Mouse (Mus musculus) heart, embryonic 10.5 days (tissue): ENCODE measurements around the gene Sox6. TPM values are rescaled to one million over a fixed set of nuclear protein-coding genes. Genes with fewer than 3 reads are reported as not detected.

ENCODE experiments used
- DNase-seq: peaks from one replicate; pipeline ENCODE4 v3.0.0-alpha.2; 2017; ENCODE audit warnings: low spot score
- H3K27ac ChIP-seq: fragments of 300-500 bp; sonication (generic); 2 replicates; pipeline ENCODE4 v1.5.1; 2016; ENCODE audit warnings: mild to moderate bottlenecking
- H3K27me3 ChIP-seq: fragments of 300-500 bp; sonication (generic); 2 replicates; pipeline ENCODE4 v1.6.1; 2016; ENCODE audit warnings: mild to moderate bottlenecking; ENCODE audit not compliant: poor library complexity, insufficient read depth, severe bottlenecking
- H3K36me3 ChIP-seq: fragments of 300-500 bp; sonication (generic); 2 replicates; pipeline ENCODE4 v1.6.1; 2016; ENCODE audit warnings: mild to moderate bottlenecking, moderate library complexity
- H3K4me1 ChIP-seq: fragments of 300-500 bp; sonication (generic); 2 replicates; pipeline ENCODE4 v1.6.1; 2016; ENCODE audit warnings: mild to moderate bottlenecking
- H3K4me3 ChIP-seq: fragments of 300-500 bp; sonication (generic); 2 replicates; pipeline ENCODE4 v1.5.1; 2016; ENCODE audit warnings: mild to moderate bottlenecking, moderate library complexity
- H3K9me3 ChIP-seq: fragments of 300-500 bp; sonication (generic); 2 replicates; pipeline ENCODE4 v1.6.1; 2016; ENCODE audit warnings: mild to moderate bottlenecking, moderate library complexity
- WGBS: fragments of 180-500 bp; shearing (Covaris S2); methylation state at CpG from one replicate; pipeline ENCODE4 v1.1.7; 2016; 5-methylcytosine and 5-hydroxymethylcytosine counted together
- polyA plus RNA-seq: library from polyadenylated mRNA; unstranded; fragments of >200 nt; fragmentation: Nextera tagmentation; extraction: Ambion mirVana; gene quantifications from 2 replicates; pipeline ENCODE4 v1.2.1, GENCODE M21; 2016

Gene Sox6
- polyA plus RNA-seq, 1 experiment from 2014 or later: 30.9 TPM

DNA sequence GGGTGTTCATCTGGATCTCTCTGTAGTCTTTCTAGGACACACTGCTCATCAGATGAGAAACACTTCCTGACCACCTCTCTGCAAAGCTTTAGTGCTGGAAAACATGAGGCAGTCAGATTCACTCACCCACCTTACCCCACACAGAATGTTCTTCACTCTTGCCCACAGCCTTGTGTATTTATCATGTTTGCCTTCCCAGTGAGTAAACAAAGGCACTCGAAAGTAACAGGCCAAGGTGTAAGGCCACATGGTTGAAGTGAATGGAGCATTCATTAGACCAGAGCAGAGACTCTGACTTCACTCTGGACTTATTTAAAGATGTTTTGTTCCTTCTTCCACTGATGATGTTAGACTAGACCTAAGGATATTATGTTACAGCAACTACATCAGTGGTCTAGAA is 506.7 kb downstream of the Sox6 start:
- Histone ChIP-seq H3K27me3 (no peaks in the 10 kb centered on the region), H3K4me3 (no peak overlapping the region), H3K9me3 (no peaks in the 10 kb centered on the region), H3K4me1 (no peaks in the 10 kb centered on the region), H3K27ac (no peak overlapping the region), H3K36me3 (no peaks in the 10 kb centered on the region)
- no peak for DNase-seq
- WGBS: 50% methylated on average over 1 of the region's 1 CpGs

DNA sequence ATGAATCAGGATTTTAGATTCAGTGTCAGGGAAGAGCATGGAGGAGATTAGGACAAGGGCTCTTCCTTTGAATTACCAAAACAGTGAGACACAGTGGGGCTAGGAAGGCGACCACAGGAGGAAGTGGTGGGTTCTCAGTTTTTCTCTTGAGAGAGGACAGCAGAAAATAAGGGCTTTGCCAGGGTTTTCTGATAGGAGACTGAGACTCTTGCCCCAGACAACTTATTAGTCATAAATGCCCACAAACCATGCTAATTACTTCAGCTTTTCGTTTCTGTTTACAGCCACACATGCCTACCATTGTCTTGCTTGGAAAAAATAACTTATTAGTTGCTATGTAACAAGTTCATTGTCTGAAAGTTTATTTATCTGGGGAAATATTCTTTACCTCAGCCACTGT is 507.4 kb downstream of the Sox6 start:
- Histone ChIP-seq H3K9me3 (no peaks in the 10 kb centered on the region), H3K27ac (no peak overlapping the region), H3K4me3 (no peak overlapping the region), H3K27me3 (no peaks in the 10 kb centered on the region), H3K4me1 (peaks cover 5% of the 10 kb centered on the region; the same call in 1 of the 2 replicates), H3K36me3 (no peaks in the 10 kb centered on the region)
- no peak for DNase-seq
- 65% methylated on average over 2 of the region's 2 CpGs for WGBS

DNA sequence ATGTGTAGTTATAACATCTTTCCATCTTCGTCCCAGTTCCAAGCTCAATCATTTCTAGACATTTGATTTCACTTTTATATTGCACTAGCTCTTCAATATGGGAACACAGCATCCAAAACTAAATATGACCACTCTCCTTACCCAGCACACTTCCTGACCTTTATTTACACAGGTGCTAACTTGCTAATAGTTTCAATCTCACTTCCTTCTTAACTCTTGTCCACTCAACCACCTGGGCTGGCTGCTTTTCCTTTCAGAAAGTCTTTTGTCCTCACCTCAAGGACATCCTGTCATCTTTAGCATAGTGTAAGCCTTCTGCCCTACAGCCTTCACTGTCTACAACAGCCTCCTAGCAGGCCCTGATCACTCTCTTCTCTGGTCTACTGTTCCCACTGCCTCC is 520.9 kb downstream of the Sox6 start:
- WGBS: 84% methylated on average over 1 of the region's 1 CpGs
- DNase-seq: no peak
- H3K36me3 ChIP-seq: no peaks in the 10 kb centered on the region
- no peak overlapping the region for H3K4me3 ChIP-seq
- H3K9me3 ChIP-seq: no peaks in the 10 kb centered on the region
- no peak overlapping the region for H3K27ac ChIP-seq
- no peaks in the 10 kb centered on the region for H3K27me3 ChIP-seq
- no peaks in the 10 kb centered on the region for H3K4me1 ChIP-seq

DNA sequence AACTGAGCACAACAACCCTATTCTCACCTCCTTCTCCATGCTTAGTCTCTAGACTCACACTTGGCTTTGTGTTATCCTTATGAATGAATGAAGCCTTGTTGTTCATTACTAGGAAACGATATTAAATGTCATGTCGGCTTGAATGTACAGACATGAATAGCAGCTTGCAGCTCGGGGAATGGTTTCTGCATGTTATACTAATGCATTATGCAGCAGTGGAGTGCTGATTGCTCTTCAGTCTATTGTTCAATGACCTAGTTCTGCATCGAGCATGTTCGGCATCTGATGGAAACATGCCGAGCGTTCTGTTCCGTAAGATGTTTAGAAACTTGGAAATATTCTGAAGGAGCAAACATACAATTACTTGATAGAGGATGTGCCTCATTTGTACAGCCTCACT is 524.9 kb downstream of the Sox6 start:
- no peak for DNase-seq
- no peaks in the 10 kb centered on the region for H3K36me3 ChIP-seq
- no peaks in the 10 kb centered on the region for H3K9me3 ChIP-seq
- H3K4me3 ChIP-seq: no peak overlapping the region
- H3K27ac ChIP-seq: no peak overlapping the region
- peaks cover 14% of the 10 kb centered on the region for H3K4me1 ChIP-seq
- WGBS: 94% methylated on average over 8 of the region's 8 CpGs
- no peaks in the 10 kb centered on the region for H3K27me3 ChIP-seq

DNA sequence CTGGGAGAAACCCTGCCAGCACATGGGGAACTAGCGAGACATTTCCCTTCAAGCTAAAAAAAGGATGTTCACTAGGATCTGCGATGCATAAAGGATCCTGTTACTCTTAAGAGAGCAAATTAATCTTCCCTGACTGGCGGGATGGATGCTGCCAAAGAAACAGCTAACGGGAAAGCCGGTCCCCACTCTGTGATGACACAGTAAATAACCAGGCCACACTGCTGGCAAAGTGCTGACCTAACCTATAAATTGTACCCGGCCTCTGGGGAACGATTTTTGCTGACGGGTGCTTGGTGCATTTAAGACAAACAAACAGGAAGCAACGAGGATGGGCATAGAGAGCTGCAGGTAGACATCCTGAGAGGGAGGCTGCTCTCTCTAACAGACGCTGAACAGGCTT is 526.8 kb downstream of the Sox6 start:
- 61% methylated on average over 10 of the region's 10 CpGs for WGBS
- H3K4me1 ChIP-seq: peaks cover 24% of the 10 kb centered on the region
- no peak overlapping the region for H3K27ac ChIP-seq
- no peaks in the 10 kb centered on the region for H3K9me3 ChIP-seq
- DNase-seq: no peak
- H3K4me3 ChIP-seq: no peak overlapping the region
- H3K27me3 ChIP-seq: no peaks in the 10 kb centered on the region
- no peaks in the 10 kb centered on the region for H3K36me3 ChIP-seq

DNA sequence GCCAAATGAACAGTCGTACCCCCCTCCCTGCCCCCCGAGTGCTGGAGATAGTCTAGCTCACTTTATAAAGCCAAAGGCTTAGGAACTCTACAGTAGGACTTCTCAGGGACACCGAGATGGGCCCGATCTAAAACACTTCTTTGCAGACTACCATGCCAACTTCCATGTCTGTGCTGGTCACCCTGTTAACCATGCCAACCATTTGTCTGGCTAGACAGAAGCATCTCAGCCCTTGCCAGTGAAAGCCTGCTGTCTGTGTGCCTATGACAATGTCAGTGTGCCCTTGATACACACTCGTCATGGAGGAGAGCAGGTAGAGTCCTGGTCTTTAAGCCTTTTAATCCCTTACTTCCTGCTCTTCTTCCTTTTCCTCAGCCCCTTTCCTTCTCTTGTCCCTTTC is 527.5 kb downstream of the Sox6 start:
- Histone ChIP-seq H3K27me3 (no peaks in the 10 kb centered on the region), H3K4me3 (no peak overlapping the region), H3K9me3 (no peaks in the 10 kb centered on the region), H3K4me1 (peaks cover 24% of the 10 kb centered on the region), H3K36me3 (no peaks in the 10 kb centered on the region), H3K27ac (0 out of 2 replicates have a peak overlapping the region, but pooled peaks have one; percentile 16)
- no peak for DNase-seq
- 78% methylated on average over 5 of the region's 5 CpGs for WGBS

DNA sequence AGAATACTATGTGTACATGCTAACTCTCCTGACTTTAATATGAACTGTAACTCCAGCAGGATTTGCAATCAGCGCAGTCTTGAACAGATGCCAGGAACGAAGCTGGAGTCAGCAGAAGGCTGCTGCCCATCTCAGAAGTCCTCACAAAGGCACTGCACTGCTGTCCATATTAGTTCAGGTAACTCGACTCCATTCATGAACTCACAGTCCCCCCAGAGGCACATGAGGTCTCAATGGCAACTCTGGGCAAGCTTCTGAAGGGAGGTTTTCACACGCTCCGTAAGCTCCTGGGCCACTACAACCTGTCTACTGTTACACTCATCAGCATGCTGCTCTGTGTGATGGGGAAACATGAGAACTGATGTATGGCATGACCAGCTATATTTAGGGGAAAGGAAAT is 528.6 kb downstream of the Sox6 start:
- H3K4me1 ChIP-seq: peaks cover 24% of the 10 kb centered on the region
- H3K27ac ChIP-seq: no peak overlapping the region
- 65% methylated on average over 5 of the region's 5 CpGs for WGBS
- DNase-seq: no peak
- no peak overlapping the region for H3K4me3 ChIP-seq
- no peaks in the 10 kb centered on the region for H3K9me3 ChIP-seq
- H3K36me3 ChIP-seq: no peaks in the 10 kb centered on the region
- no peaks in the 10 kb centered on the region for H3K27me3 ChIP-seq

DNA sequence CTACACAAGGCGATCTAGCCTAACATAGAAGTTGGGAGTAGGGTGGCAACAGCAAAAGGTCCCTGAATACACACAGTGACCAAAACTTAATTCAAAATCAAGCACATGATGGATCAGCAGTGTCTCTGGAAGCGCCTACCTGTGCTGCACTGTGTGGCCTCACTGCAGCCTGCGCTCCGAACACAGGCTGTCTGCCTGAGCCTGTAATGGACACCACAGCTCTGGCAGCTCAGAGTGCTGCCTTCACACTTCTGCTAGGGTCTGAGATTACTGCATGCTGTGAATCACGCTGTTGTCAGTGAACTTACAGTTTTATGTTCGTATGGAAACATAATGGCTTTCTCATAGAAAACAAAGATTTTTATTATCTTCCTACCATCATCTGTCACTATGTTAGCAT is 532.2 kb downstream of the Sox6 start:
- no peaks in the 10 kb centered on the region for H3K36me3 ChIP-seq
- H3K9me3 ChIP-seq: no peaks in the 10 kb centered on the region
- no peak overlapping the region for H3K4me3 ChIP-seq
- H3K4me1 ChIP-seq: peaks cover 20% of the 10 kb centered on the region
- WGBS: 72% methylated on average over 6 of the region's 6 CpGs
- no peak overlapping the region for H3K27ac ChIP-seq
- no peak for DNase-seq
- H3K27me3 ChIP-seq: no peaks in the 10 kb centered on the region

DNA sequence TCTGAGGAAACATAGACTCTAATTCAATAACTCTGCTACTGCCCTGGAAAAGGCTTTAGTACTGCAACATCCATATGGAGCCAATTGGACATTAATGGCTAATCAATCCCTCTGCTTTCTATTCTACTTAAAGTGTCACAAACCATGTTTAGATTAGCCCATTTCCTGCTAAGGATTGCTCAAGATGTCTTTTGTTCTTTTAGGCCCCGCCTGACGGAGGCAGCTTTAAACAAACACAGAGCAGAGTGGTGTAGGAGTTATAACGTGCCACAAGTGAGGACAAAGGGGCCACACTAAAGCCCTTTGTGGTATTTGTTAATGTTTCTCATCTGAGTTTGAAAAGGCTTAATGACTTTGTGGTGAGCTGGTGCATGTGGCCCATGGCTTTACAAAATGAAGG is 537.1 kb downstream of the Sox6 start:
- Histone ChIP-seq H3K9me3 (no peaks in the 10 kb centered on the region), H3K27me3 (no peaks in the 10 kb centered on the region), H3K4me3 (no peak overlapping the region), H3K36me3 (no peaks in the 10 kb centered on the region), H3K4me1 (no peaks in the 10 kb centered on the region), H3K27ac (0 out of 2 replicates have a peak overlapping the region, but pooled peaks have one; percentile 59)
- 31% methylated on average over 3 of the region's 3 CpGs for WGBS
- DNase-seq: no peak

DNA sequence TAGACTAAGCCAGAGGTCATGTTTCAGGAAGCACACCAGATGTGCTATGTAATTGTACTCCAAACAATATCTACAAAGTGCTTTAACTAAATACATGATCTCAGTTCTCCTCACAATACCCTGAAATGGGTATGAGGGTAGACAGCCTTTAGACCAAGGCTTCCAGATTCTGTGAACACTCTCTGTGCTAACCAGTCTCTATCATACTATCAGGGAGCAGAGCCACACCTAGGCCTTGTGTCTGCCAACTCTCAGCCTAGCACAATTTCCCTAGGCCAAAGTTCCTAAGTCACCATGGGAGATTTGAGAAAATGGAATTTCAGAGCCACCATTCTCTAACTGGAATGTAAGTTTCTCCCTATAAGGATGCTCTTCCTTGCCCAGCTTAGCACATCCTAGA is 537.8 kb downstream of the Sox6 start:
- no peak overlapping the region for H3K4me3 ChIP-seq
- no peaks in the 10 kb centered on the region for H3K27me3 ChIP-seq
- H3K4me1 ChIP-seq: no peaks in the 10 kb centered on the region
- H3K9me3 ChIP-seq: no peaks in the 10 kb centered on the region
- DNase-seq: no peak
- H3K36me3 ChIP-seq: no peaks in the 10 kb centered on the region
- no peak overlapping the region for H3K27ac ChIP-seq

DNA sequence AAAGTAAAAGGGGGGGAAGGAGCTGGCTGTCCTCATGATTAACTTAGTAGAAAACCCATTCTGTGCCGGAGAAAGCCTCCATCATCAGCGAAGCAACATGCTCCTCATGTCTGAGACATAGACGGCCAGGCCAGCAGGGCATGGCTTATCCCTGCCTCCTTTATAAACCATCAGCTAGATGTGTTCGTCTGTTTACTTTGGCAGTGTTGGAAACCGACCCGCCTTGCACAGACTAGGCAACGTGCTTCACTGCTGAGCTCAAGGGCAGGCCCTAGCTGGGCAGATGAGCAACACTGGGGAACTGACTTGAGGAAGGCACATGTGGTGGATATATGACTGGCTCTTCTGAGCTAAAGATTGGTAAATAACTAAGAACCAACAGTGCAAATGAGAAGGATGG is 538.4 kb downstream of the Sox6 start:
- H3K27ac ChIP-seq: no peak overlapping the region; the same call in 1 of the 2 replicates
- H3K36me3 ChIP-seq: no peaks in the 10 kb centered on the region
- no peak for DNase-seq
- H3K9me3 ChIP-seq: no peaks in the 10 kb centered on the region
- no peak overlapping the region for H3K4me3 ChIP-seq
- WGBS: 49% methylated on average over 7 of the region's 7 CpGs
- no peaks in the 10 kb centered on the region for H3K27me3 ChIP-seq
- H3K4me1 ChIP-seq: no peaks in the 10 kb centered on the region

DNA sequence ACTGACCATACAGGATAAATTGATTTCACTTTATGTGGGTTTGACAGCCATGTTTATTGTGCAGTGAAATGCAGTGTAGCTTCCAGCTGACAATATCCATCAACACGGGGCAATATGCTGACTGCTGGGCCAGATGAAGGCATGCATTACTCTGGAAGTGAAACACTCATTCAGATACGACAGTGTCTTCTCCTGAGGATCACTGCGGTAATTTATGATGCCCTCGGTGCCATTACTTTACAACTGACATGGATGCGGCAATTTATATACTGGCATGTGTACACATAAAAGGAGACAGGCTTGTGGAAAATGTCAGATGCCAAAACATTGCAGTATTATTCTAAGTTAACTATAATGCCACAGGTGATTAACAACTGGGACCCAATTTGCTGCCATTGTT is 546.9 kb downstream of the Sox6 start:
- H3K9me3 ChIP-seq: no peaks in the 10 kb centered on the region
- DNase-seq: no peak
- no peak overlapping the region for H3K4me3 ChIP-seq
- no peaks in the 10 kb centered on the region for H3K27me3 ChIP-seq
- H3K27ac ChIP-seq: no peak overlapping the region
- no peaks in the 10 kb centered on the region for H3K36me3 ChIP-seq
- H3K4me1 ChIP-seq: no peaks in the 10 kb centered on the region
- WGBS: 83% methylated on average over 5 of the region's 5 CpGs

DNA sequence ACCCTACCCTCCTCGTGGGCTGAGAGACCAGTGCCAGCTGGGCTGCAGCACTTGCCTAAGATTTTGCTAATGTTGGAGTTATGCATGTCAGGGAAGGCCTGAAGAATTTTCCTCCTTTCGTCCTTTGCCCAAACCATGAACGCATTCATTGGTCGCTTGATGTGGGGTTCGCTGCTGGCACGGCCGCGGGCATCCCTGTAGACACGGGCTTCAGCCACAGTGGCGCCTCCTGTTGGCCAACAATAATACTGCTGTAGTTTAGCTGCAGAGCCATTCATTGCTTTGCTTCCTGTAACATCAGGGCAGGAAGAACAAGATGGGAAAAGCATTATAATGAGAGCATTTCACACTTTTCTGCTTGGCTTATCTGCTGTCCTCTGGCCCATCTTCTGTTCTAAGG is 549.0 kb downstream of the Sox6 start:
- no peaks in the 10 kb centered on the region for H3K9me3 ChIP-seq
- no peak overlapping the region for H3K27ac ChIP-seq
- no peaks in the 10 kb centered on the region for H3K36me3 ChIP-seq
- no peaks in the 10 kb centered on the region for H3K4me1 ChIP-seq
- no peaks in the 10 kb centered on the region for H3K27me3 ChIP-seq
- 54% methylated on average over 10 of the region's 10 CpGs for WGBS
- H3K4me3 ChIP-seq: no peak overlapping the region
- no peak for DNase-seq

DNA sequence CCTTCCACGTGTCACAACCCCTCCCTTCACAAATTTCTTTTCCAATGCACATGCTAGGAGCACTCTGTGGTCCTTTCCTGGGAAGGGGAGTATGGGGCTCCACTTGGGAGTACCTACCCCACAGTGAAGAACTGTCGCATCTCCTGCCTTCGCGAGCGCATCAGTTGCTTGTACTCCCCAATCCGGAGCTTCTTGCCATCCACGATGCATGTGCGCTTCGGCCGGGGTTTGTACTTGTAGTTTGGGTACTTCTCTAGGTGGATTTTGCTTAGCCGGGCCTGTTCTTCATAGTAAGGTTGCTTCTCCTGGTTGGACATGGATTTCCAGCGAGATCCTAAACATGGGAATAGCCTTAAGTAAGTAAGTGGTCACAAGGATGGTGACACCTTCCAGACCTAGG is 552.2 kb downstream of the Sox6 start:
- H3K4me3 ChIP-seq: no peak overlapping the region
- 92% methylated on average over 12 of the region's 12 CpGs for WGBS
- no peaks in the 10 kb centered on the region for H3K4me1 ChIP-seq
- no peaks in the 10 kb centered on the region for H3K9me3 ChIP-seq
- H3K27ac ChIP-seq: no peak overlapping the region
- no peaks in the 10 kb centered on the region for H3K27me3 ChIP-seq
- no peaks in the 10 kb centered on the region for H3K36me3 ChIP-seq
- DNase-seq: peak; percentile 52
